Mouse (Mus musculus) erythroblast, embryonic 14.5 days (primary cell): ENCODE data around the gene 1700067P10Rik.

Experiments
- GATA1 ChIP-seq: IDR thresholded peaks from 2 replicates; pipeline ENCODE4 v1.6.1; 2012; ENCODE audit warnings: low read length, inconsistent platforms, mixed read lengths
- TAL1 ChIP-seq: IDR thresholded peaks from 3 replicates; pipeline ENCODE4 v1.6.1; 2012; ENCODE audit warnings: low read length, inconsistent platforms, mixed read lengths

DNA sequence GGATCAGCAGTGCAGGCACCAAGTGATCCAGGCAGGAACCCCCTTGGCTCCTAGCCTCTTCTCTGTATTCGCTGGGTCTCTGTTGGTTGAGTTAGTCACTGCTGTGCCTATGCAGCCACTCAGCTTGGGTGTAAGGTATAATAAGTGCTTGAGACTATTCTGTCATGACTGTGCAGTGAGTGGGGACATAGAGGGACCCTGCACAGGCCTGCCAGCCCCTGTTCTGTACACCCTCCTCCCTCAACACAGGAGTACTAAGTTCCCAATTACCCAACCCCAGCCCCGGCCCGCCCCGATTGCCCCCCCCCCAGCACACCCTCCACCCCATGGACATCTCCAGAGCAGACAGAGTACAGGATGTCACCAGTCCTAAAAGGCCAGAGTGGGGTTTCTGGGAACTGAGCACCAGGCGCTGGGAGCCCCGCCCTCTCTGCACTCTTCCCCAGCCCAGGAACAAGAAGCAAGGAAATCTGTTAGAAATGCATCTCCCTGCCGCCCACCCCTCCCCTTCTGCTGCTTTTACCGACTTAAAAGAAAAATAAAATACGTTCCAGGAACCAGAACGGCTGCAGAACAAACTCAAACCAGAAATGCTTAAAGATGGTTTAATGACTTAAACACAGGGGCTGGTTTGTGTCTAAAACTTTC is 24.8 kb upstream of the 1700067P10Rik start:
- TF ChIP-seq TAL1, result no peak
- TF ChIP-seq GATA1, result no peak
